Mouse (Mus musculus) C2C12 (cell line): ENCODE results near the gene Plekhg5.

Experiments used
- CEBPB ChIP-seq: IDR thresholded peaks from one replicate; pipeline ENCODE4 v1.6.1; 2011; ENCODE audit warnings: low read depth, mild to moderate bottlenecking, control low read depth, moderate library complexity
- CTCF ChIP-seq: IDR thresholded peaks from one replicate; pipeline ENCODE4 v1.5.1; 2011; ENCODE audit not compliant: control insufficient read depth, insufficient read depth, insufficient read length
- MAX ChIP-seq: IDR thresholded peaks from one replicate; pipeline ENCODE4 v1.6.1; 2011; ENCODE audit warnings: mild to moderate bottlenecking, control low read depth

DNA sequence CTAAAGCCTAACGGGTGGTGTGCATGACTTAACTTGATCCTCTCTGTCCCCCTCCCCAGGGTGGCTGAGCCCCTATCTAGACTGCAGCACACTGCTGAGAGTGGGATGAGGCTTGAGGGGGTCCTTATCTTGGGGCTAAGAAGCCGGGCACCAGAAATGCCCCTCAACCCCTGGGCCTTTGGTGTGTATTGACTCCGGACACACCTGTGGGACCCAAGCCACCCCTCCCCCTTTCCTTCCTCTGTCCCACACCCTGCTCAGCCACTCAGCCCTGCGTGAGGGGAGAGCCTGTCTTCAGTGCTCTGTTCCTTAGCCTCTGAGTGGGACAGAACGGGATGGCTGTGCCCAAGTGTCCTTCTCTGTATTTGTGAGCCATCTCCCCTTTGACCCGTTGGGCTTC, 24.6 kb downstream of the Plekhg5 start:
- no peak for TF ChIP-seq CTCF
- no peak for TF ChIP-seq MAX
- TF ChIP-seq CEBPB, result no peak
